Mouse (Mus musculus) adrenal gland, postnatal 10 days (tissue): ENCODE measurements around the gene Ccdc149. TPM values are rescaled to one million over a fixed set of nuclear protein-coding genes. Genes with fewer than 3 reads are reported as not detected.

Source experiments
- total RNA-seq, 2 experiments: library from RNA; stranded (reverse); gene quantifications; 2 replicates each; pipeline ENCODE4 v1.2.3; 2021

Ccdc149 gene
- total RNA-seq, 2 experiments from 2014 or later: 5.4 to 5.9 TPM

Other genes starting within 250 kb of the Ccdc149 start
- 10 to 100 TPM; 54.5 to 68.5 TPM for gene Sod3, start 107.7 kb downstream of the Ccdc149 start, total RNA-seq
- 1 to 10 TPM; 2.2 to 3.0 TPM for gene Lgi2, start 94.9 kb upstream of the Ccdc149 start, total RNA-seq
- 10 to 100 TPM; 18.9 to 20.6 TPM for gene Sepsecs, start 198.2 kb upstream of the Ccdc149 start, total RNA-seq